Mouse (Mus musculus) cortical plate, adult 2 months (tissue): ENCODE data around the gene Hck. TPM values are rescaled to one million over a fixed set of nuclear protein-coding genes. Genes with fewer than 3 reads are reported as not detected.

Source experiments
- H3K27ac ChIP-seq: fragments of 200-500 bp; 2 replicates; pipeline ENCODE4 v1.5.1; 2012; ENCODE audit warnings: low read length, control low read depth, inconsistent platforms; ENCODE audit not compliant: insufficient read depth
- H3K4me1 ChIP-seq: fragments of 200-500 bp; 2 replicates; pipeline ENCODE4 v1.6.1; 2011; ENCODE audit warnings: low read length; ENCODE audit not compliant: control insufficient read depth, insufficient read depth
- H3K4me3 ChIP-seq: fragments of 200-500 bp; 2 replicates; pipeline ENCODE4 v1.5.1; 2011; ENCODE audit warnings: mild to moderate bottlenecking, low read length, control low read depth; ENCODE audit not compliant: insufficient read depth
- CTCF ChIP-seq: fragments of 200-500 bp; IDR thresholded peaks from 2 replicates; pipeline ENCODE4 v1.5.1; 2011; ENCODE audit warnings: mild to moderate bottlenecking, control low read depth, low read length; ENCODE audit not compliant: insufficient read depth; ENCODE audit errors: extremely low read depth
- POLR2A ChIP-seq: fragments of 200-500 bp; IDR thresholded peaks from 2 replicates; pipeline ENCODE4 v1.6.1; 2011; ENCODE audit warnings: mild to moderate bottlenecking, low read length, control low read depth; ENCODE audit not compliant: insufficient read depth; ENCODE audit errors: extremely low read depth
- polyA plus RNA-seq: library from polyadenylated mRNA; depleted of rRNA; stranded (reverse); fragments of >200 nt; gene quantifications from 2 replicates; pipeline ENCODE4 v1.2.3, GENCODE M21; 2012

Gene Hck
- polyA plus RNA-seq, 1 experiment = 3.4 TPM

GRCm38 (mm10) chr2:153089316-153089715, 19.0 kb upstream of the Hck start:
- no peak overlapping the region for H3K27ac ChIP-seq
- H3K4me1 ChIP-seq = no peaks in the 10 kb centered on the region
- no peak overlapping the region for H3K4me3 ChIP-seq
- TF ChIP-seq POLR2A = no peak
- TF ChIP-seq CTCF = no peak

GRCm38 (mm10) chr2:153090551-153091165, 17.6 kb upstream of the Hck start:
- TF ChIP-seq CTCF (no peak), POLR2A (no peak)
- Histone ChIP-seq H3K27ac (no peak overlapping the region), H3K4me1 (no peaks in the 10 kb centered on the region), H3K4me3 (no peak overlapping the region)

- Histone ChIP-seq H3K4me3 (no peak overlapping the region), H3K4me1 (no peaks in the 10 kb centered on the region), H3K27ac (no peak overlapping the region)
- TF ChIP-seq POLR2A = no peak
These were observed 1.1 kb upstream of the Hck start for GRCm38 (mm10) chr2:153107046-153107766.

- H3K4me1 ChIP-seq = no peaks in the 10 kb centered on the region
- H3K4me3 ChIP-seq = no peak overlapping the region
- no peak overlapping the region for H3K27ac ChIP-seq
- TF ChIP-seq POLR2A (no peak), CTCF (no peak)
These were observed 466 bp upstream of the Hck start for GRCm38 (mm10) chr2:153107802-153108201.

GRCm38 (mm10) chr2:153109596-153109995, 1.3 kb downstream of the Hck start:
- Histone ChIP-seq H3K27ac (no peak overlapping the region), H3K4me1 (no peaks in the 10 kb centered on the region), H3K4me3 (no peak overlapping the region)
- TF ChIP-seq POLR2A (no peak), CTCF (no peak)

- Histone ChIP-seq H3K27ac (no peak overlapping the region), H3K4me3 (no peak overlapping the region), H3K4me1 (no peaks in the 10 kb centered on the region)
- no peak for TF ChIP-seq POLR2A
- no peak for TF ChIP-seq CTCF
These were observed 3.0 kb downstream of the Hck start for GRCm38 (mm10) chr2:153111298-153111697.

GRCm38 (mm10) chr2:153115679-153116081, 7.4 kb downstream of the Hck start:
- Histone ChIP-seq H3K4me1 (no peaks in the 10 kb centered on the region), H3K27ac (0 out of 2 replicates have a peak overlapping the region, but pooled peaks have one; percentile 46), H3K4me3 (no peak overlapping the region)
- TF ChIP-seq POLR2A (no peak), CTCF (no peak)

- Histone ChIP-seq H3K4me1 (no peaks in the 10 kb centered on the region), H3K27ac (no peak overlapping the region), H3K4me3 (no peak overlapping the region)
- TF ChIP-seq CTCF = no peak
- no peak for TF ChIP-seq POLR2A
These were observed 8.8 kb downstream of the Hck start for GRCm38 (mm10) chr2:153117051-153117486.

GRCm38 (mm10) chr2:153119488-153119887, 11.2 kb downstream of the Hck start:
- no peak for TF ChIP-seq CTCF
- TF ChIP-seq POLR2A = no peak
- H3K27ac ChIP-seq = no peak overlapping the region
- no peak overlapping the region for H3K4me3 ChIP-seq
- no peaks in the 10 kb centered on the region for H3K4me1 ChIP-seq

GRCm38 (mm10) chr2:153120126-153120525, 11.9 kb downstream of the Hck start:
- Histone ChIP-seq H3K27ac (no peak overlapping the region), H3K4me3 (no peak overlapping the region), H3K4me1 (no peaks in the 10 kb centered on the region)
- TF ChIP-seq POLR2A (no peak), CTCF (no peak)
